ENCODE assay signal across 31 mouse cellular contexts in the genomic region with DNA sequence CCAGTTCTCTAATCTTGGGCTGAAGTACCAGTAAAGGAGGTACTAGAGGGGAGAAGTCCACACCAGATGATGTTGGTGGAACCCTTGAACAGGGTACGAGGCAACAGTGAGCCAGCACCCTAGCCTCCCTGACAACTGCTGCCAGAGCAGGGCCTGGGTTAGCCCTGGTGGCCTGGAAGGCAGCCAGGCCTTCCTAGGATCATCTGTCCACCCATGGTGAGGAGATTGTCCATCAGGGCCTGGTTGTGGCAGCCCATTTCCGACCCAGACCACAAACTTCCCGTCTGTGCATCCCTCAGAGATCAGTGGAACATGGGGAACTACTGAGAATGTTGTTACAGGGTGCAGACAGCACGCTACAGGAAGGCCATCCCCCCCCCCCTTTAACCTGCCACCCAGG. TPM values are rescaled to one million over a fixed set of nuclear protein-coding genes. Genes with fewer than 3 reads are reported as not detected.
"Had no signal": no experiment of that assay in that cellular context is flagged by ENCODE, and none has a peak within 500 bp of the region (broad histone marks: within the 10 kb centered on the region; RNA-seq: fewer than 3 reads in every experiment).

No protein-coding gene starts in this region.

- H3K4me2 ChIP-seq: heart, embryonic 12.5 days; hindbrain, embryonic 13.5 days; hindbrain, embryonic 15.5 days; kidney, embryonic 15.5 days; limb, embryonic 13.5 days; limb, embryonic 15.5 days; liver, embryonic 12.5 days had no signal

- H3K4me3 ChIP-seq: gastrocnemius, adult 2 months; heart, embryonic 10.5 days; heart, embryonic 12.5 days; hindbrain, embryonic 13.5 days; hindbrain, embryonic 15.5 days; kidney, embryonic 15.5 days; limb, embryonic 13.5 days; limb, embryonic 15.5 days; liver, embryonic 12.5 days had no signal

- DNase-seq: gastrocnemius, adult 2 months; gastrocnemius, postnatal 10 days; gastrocnemius, postnatal 25 days; heart, adult 18-20 months; heart, postnatal 10 days; heart, postnatal 4 days; kidney, adult 11 months; kidney, adult 2 months; kidney, adult 9 months; kidney, postnatal 14 days; kidney, postnatal 36 days; layer of hippocampus, adult 9-11 months; layer of hippocampus, postnatal 36 days; left cerebral cortex, postnatal 4 days had no signal

- H3K36me3 ChIP-seq: heart, embryonic 10.5 days; heart, embryonic 12.5 days; hindbrain, embryonic 13.5 days; hindbrain, embryonic 15.5 days; kidney, embryonic 15.5 days; limb, embryonic 13.5 days; limb, embryonic 15.5 days; liver, embryonic 12.5 days had no signal

- ATAC-seq: hindbrain, postnatal 0 days; intestine, embryonic 16.5 days; liver, embryonic 12.5 days had no signal

RNA-seq across cellular contexts. Expression of a gene that starts 5.5 kb away (rescaled TPM):
- total RNA-seq: gastrocnemius, adult 2 months; gastrocnemius, postnatal 10 days; gastrocnemius, postnatal 25 days; heart, adult 18-20 months; heart, adult 8-10 months; heart, postnatal 10 days; heart, postnatal 25 days; heart, postnatal 4 days; liver, adult 2 months had no signal
- polyA plus RNA-seq: gonadal fat pad, adult 2 months; kidney, adult 2 months; kidney, embryonic 15.5 days; kidney, postnatal 0 days; liver, adult 2 months; liver, embryonic 12.5 days had no signal

RNA-seq across cellular contexts. Expression of a gene that starts 48.2 kb away (rescaled TPM):
- total RNA-seq: gastrocnemius, adult 2 months; gastrocnemius, postnatal 10 days; gastrocnemius, postnatal 25 days; heart, postnatal 10 days; heart, postnatal 25 days; liver, adult 2 months had no signal
- polyA plus RNA-seq: intestine, embryonic 16.5 days; kidney, embryonic 15.5 days; kidney, postnatal 0 days; large intestine, adult 2 months; limb, embryonic 11.5 days; limb, embryonic 13.5 days; limb, embryonic 15.5 days; liver, adult 2 months; liver, embryonic 12.5 days had no signal
